Mouse (Mus musculus) C2C12 (cell line): ENCODE results near the gene Tubb1. TPM values are rescaled to one million over a fixed set of nuclear protein-coding genes. Genes with fewer than 3 reads are reported as not detected.

Source experiments
- H3K27me3 ChIP-seq: one replicate; pipeline ENCODE4 v1.6.1; 2011; ENCODE audit not compliant: control insufficient read depth, insufficient read depth, insufficient read length
- H3K36me3 ChIP-seq: one replicate; pipeline ENCODE4 v1.6.1; 2011; ENCODE audit not compliant: control insufficient read depth, insufficient read depth
- H3K4me3 ChIP-seq: one replicate; pipeline ENCODE4 v1.5.1; 2011; ENCODE audit warnings: mild to moderate bottlenecking, control low read depth; ENCODE audit not compliant: poor library complexity, insufficient read depth, severe bottlenecking
- H3K79me2 ChIP-seq: one replicate; pipeline ENCODE4 v1.6.1; 2011; ENCODE audit not compliant: control insufficient read depth, insufficient read depth
- H3K79me3 ChIP-seq: one replicate; pipeline ENCODE4 v1.6.1; 2011; ENCODE audit warnings: low read depth, control low read depth
- H3ac ChIP-seq: one replicate; pipeline ENCODE3; 2011; ENCODE audit warnings: low read depth; ENCODE audit not compliant: control insufficient read depth, insufficient read length
- CEBPB ChIP-seq: IDR thresholded peaks from one replicate; pipeline ENCODE4 v1.6.1; 2011; ENCODE audit warnings: low read depth, mild to moderate bottlenecking, control low read depth, moderate library complexity
- CTCF ChIP-seq: IDR thresholded peaks from one replicate; pipeline ENCODE4 v1.5.1; 2011; ENCODE audit not compliant: control insufficient read depth, insufficient read depth, insufficient read length
- FOSL1 ChIP-seq: IDR thresholded peaks from one replicate; pipeline ENCODE4 v1.8.0; 2011; ENCODE audit warnings: mild to moderate bottlenecking, low read length; ENCODE audit not compliant: poor library complexity, insufficient read depth, severe bottlenecking
- MAX ChIP-seq: IDR thresholded peaks from one replicate; pipeline ENCODE4 v1.6.1; 2011; ENCODE audit warnings: mild to moderate bottlenecking, control low read depth
- MYOD1 ChIP-seq: IDR thresholded peaks from one replicate; pipeline ENCODE4 v1.6.1; 2011; ENCODE audit warnings: low read depth; ENCODE audit not compliant: control insufficient read depth, insufficient read length
- MYOG ChIP-seq: IDR thresholded peaks from one replicate; pipeline ENCODE4 v1.6.1; 2011; ENCODE audit not compliant: control insufficient read depth, insufficient read length; ENCODE audit errors: extremely low read depth
- USF1 ChIP-seq: IDR thresholded peaks from one replicate; pipeline ENCODE4 v1.6.1; 2011; ENCODE audit warnings: low read depth, mild to moderate bottlenecking, control low read depth, moderate library complexity
- polyA plus RNA-seq: library from polyadenylated mRNA; unstranded; fragments of >200 nt; fragmentation: generic; extraction: Trizol; gene quantifications from one replicate; pipeline ENCODE4 v1.2.1, GENCODE M21; 2012; ENCODE audit warnings: missing spikeins

Tubb1 gene
- polyA plus RNA-seq, 1 experiment, result not detected

DNA sequence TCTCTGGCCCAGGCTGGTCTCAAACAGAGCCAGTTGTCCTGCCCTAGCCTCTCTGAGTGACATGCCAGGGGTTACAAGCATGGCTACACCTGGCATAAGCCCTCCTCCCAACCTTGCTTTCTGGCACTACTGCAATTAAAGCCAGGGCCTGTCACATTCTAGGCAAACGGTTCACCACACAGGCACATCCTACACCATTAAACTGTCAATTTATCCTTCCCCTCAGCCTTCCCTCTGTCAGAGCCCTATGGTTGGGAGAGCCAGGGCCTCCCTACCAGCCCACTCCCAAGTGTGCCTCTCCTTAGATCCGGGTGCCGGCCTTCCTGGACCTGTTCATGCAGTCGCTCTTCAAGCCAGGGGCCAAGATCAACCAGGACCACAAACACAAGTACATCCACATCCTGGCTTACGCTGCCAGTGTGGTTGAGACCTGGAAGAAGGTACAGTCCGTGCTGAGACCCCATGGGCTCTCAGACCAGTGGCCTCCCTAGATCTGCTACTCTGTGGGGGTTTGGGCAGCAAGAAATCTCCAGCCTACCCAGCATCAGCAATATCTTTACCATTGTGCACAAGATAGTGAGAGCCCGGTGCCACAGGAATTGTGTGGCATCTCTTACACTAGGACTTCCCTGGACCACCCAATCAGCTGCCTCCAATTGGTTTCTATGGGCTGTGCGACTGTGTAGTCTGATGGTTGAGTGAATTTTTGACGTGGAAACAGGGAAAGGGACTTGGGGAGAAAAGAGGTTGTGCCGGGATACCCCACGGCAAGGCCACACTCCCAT, 26.0 kb upstream of the Tubb1 start:
- H3K27me3 ChIP-seq, result no peaks in the 10 kb centered on the region
- no peak for TF ChIP-seq MYOD1
- TF ChIP-seq MYOG, result no peak
- no peak for TF ChIP-seq FOSL1
- TF ChIP-seq CEBPB, result no peak
- no peak for TF ChIP-seq MAX
- peaks cover 5% of the 10 kb centered on the region for H3K79me2 ChIP-seq
- H3K79me3 ChIP-seq, result peaks cover under 1% of the 10 kb centered on the region
- peaks cover 61% of the 10 kb centered on the region for H3K36me3 ChIP-seq
- no peak overlapping the region for H3ac ChIP-seq
- H3K4me3 ChIP-seq, result no peak overlapping the region

DNA sequence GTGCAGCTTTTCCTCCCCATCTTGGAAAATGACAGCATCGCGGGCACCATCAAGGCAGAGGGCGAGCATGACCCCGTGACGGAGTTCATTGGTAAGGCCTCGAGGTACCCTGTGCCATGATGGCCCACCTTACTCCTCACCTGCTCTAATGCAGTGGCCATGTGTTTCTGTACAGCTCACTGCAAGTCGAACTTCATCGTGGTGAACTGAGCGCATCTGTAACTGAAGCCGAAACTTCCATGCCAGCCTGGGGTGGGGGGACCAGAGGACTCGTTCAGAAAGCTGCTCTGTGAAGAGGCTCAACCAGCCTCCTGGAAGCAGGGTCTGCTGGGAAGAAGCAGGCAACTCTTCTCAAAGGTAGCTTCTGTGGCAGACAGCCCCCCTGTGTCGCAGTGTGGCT, 23.6 kb upstream of the Tubb1 start:
- peaks cover 66% of the 10 kb centered on the region for H3K36me3 ChIP-seq
- no peaks in the 10 kb centered on the region for H3K79me3 ChIP-seq
- TF ChIP-seq CEBPB (no peak), FOSL1 (no peak), MYOD1 (no peak), CTCF (no peak), USF1 (no peak), MAX (no peak), MYOG (no peak)
- no peaks in the 10 kb centered on the region for H3K27me3 ChIP-seq
- no peaks in the 10 kb centered on the region for H3K79me2 ChIP-seq
- no peak overlapping the region for H3K4me3 ChIP-seq
- H3ac ChIP-seq, result no peak overlapping the region

DNA sequence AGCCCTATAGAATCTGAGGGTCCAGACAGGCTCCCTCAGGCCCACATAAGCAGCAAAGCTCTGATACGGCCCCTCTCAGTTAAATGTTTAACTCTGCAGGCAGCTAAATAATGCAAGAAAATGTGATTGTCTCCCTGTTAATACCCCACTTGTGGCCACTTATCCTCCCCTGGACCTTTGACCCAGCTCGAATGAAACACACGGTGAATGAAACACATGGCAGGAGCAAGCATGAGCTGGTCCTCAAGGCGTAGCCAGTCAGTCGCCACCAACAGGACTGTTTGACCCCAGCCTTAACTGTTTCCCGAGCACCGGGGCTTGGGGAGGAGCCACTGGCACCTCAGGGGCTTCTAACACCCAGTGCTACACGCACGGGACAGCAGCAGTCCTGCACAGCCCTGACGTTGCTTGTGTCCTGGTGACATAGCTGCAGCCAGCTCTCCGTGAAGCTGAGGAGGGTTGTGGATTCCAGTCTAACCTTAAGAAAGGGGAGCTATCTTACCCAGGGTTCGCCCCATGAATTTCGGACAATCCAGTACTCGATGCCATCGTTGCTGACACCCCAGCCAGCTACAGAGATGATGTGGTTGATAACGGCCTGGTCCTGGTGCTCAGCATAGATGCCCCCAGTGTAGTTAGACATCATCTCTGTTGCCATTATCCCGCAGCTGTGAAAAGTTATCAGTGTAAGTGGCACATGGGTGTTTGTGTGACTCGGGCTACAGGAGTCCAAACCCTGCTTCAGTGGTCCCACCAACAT, 22.2 kb upstream of the Tubb1 start:
- Histone ChIP-seq H3K36me3 (peaks cover 58% of the 10 kb centered on the region), H3ac (no peak overlapping the region), H3K27me3 (no peaks in the 10 kb centered on the region), H3K4me3 (no peak overlapping the region), H3K79me3 (no peaks in the 10 kb centered on the region), H3K79me2 (no peaks in the 10 kb centered on the region)
- no peak for TF ChIP-seq CTCF
- TF ChIP-seq MYOD1, result no peak

DNA sequence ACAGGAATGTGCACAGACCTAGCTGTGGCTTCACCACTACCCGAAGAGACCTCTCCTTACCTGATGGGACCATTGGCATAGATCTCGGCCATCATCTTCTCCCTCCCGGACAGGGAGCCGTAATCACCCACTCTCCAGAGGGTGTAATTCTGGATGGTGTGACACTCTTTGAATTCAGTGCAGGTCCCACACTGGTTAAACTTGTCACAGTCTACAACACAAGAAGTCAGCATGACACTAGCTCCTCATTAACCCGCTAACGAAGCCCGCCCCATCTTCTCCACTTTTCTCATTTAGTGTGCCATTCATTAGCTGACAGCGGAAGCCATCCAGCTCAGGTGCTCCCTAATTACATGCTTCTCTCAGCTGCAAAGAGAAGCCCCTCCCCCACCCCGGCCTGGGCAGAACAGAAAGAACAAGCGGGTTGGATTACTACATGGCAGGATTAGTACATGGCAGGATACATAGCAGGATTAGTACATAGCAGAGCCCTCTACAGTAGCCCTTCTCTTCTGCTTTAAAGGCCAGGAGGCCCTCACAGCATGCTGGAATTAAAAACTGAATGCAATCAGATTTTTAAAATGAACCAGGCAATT, 21.4 kb upstream of the Tubb1 start:
- no peaks in the 10 kb centered on the region for H3K79me2 ChIP-seq
- H3K4me3 ChIP-seq, result no peak overlapping the region
- TF ChIP-seq USF1, result no peak
- H3K79me3 ChIP-seq, result no peaks in the 10 kb centered on the region
- H3ac ChIP-seq, result no peak overlapping the region
- H3K27me3 ChIP-seq, result no peaks in the 10 kb centered on the region
- H3K36me3 ChIP-seq, result peaks cover 58% of the 10 kb centered on the region

DNA sequence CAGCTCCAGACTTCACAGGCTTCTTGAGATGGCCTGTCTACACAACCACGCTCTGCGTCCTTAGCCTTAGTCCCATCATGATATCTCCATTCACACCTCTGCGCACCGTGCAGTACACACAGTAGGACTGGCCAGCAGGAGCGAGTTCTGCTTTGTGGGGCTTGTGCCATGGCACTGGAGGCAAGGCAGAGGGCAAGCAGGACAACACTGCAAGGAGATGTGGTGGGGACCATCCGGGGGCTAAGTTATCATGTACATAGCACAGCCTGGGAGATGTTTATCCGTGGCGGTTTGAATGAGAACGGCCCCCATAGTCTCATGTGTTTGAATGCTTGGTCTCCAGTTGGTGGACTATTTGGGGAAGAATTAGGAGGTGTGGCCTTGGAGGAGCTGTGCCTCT, 15.6 kb upstream of the Tubb1 start:
- TF ChIP-seq FOSL1 (no peak), CEBPB (no peak), USF1 (no peak), MYOG (no peak), MAX (no peak), CTCF (no peak)
- Histone ChIP-seq H3K79me2 (peaks cover 25% of the 10 kb centered on the region), H3K36me3 (peaks cover 17% of the 10 kb centered on the region), H3ac (no peak overlapping the region), H3K4me3 (no peak overlapping the region), H3K27me3 (no peaks in the 10 kb centered on the region), H3K79me3 (peaks cover 5% of the 10 kb centered on the region)

DNA sequence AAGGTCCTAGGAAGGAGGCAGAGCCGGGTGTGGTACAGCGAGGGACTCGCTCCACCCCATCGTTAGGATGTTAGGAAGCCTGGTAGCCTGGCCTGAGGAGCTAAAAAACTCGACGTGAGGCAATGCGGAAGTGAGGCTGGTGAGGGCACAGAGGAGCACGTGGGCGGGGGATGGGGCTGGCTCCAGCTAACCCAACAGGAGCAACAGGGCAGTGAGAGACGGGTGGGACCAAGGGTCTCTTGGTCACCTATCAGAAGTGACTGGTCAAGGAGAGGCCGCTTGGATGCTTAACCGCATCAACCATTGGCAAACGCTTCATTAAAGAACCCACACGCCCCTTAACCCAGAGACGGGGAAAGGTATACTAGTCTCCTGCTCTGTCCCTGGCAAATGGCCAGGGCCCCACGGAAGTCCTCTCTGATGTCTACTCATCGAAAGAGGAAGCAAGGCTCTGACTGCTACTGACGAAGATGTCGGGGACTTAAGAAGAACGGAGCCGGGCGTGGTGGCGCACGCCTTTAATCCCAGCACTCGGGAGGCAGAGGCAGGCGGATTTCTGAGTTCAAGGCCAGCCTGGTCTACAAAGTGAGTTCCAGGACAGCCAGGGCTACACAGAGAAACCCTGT, 14.3 kb upstream of the Tubb1 start:
- Histone ChIP-seq H3K79me2 (peaks cover 25% of the 10 kb centered on the region), H3K27me3 (no peaks in the 10 kb centered on the region), H3K79me3 (peaks cover 5% of the 10 kb centered on the region), H3ac (no peak overlapping the region), H3K36me3 (peaks cover 15% of the 10 kb centered on the region), H3K4me3 (no peak overlapping the region)
- TF ChIP-seq CTCF (no peak), CEBPB (no peak), MYOD1 (no peak), FOSL1 (no peak), MAX (no peak), USF1 (no peak)
